Comparison of ENCODE assay signal across 8 mouse cellular contexts in genomic region chr7:12478158-12479008, GRCm38 (mm10). TPM values are rescaled to one million over a fixed set of nuclear protein-coding genes. Genes with fewer than 3 reads are reported as not detected.
DNase-seq lines count a peak whose midpoint lies in the region; ATAC-seq lines count a peak whose summit lies in the region.

TSS of gene Zfp606 (plus strand) at chr7:12478293.

- H3K4me2 ChIP-seq in hindbrain, embryonic 15.5 days: peak within 1 kb of the TSS; percentile 56

- no peaks in the 10 kb centered on the region for H3K27me3 ChIP-seq in hindbrain, embryonic 15.5 days

- no peaks in the 10 kb centered on the region for H3K9me3 ChIP-seq in hindbrain, embryonic 15.5 days

- peaks cover 33% of the 10 kb centered on the region for H3K36me3 ChIP-seq in hindbrain, embryonic 15.5 days

- peak within 1 kb of the TSS; percentile 91 for H3K9ac ChIP-seq in hindbrain, embryonic 15.5 days

- peaks cover 5% of the 10 kb centered on the region; the same call in 1 of the 2 replicates for H3K4me1 ChIP-seq in hindbrain, embryonic 15.5 days (replicated peaks)

- WGBS in hindbrain, embryonic 15.5 days: under 1% methylated on average over 53 of the region's 53 CpGs

- peak; percentile 97 for ATAC-seq in hindbrain, embryonic 15.5 days (ENCODE audit: low FRiP score, low read depth)

- H3K27ac ChIP-seq in hindbrain, embryonic 15.5 days (replicated peaks): peak within 1 kb of the TSS; percentile 91

- H3K4me3 ChIP-seq in hindbrain, embryonic 15.5 days: peak within 1 kb of the TSS; percentile 83

- peak; percentile 95 for DNase-seq in R1 (ENCODE audit: low read depth, low spot score)
- DNase-seq in cerebellum, postnatal 14 days: peak; percentile 91 to 92
- peak; percentile 81 to 93 for DNase-seq in frontal cortex, postnatal 36 days (ENCODE audit: low spot score in 2 of 2)
- peak; percentile 82 for DNase-seq in left cerebral cortex, adult 11 months (ENCODE audit: low spot score)
- peak; percentile 88 to 92 for DNase-seq in lung, postnatal 4 days
- peak; percentile 88 for DNase-seq in retina, postnatal 7 days (ENCODE audit: low read depth, low spot score)
- peak; percentile 65 for DNase-seq in urinary bladder, adult 2 months (ENCODE audit: low spot score)

RNA-seq across cellular contexts. Expression of gene Zfp606, which starts in this region (rescaled TPM):
- 35.1 and 35.6 TPM in 2 replicates for polyA plus RNA-seq in hindbrain, embryonic 15.5 days (2015; fragmentation: Nextera tagmentation; extraction: Ambion mirVana)
- 7.1 and 8.2 TPM in 2 replicates for polyA plus RNA-seq in urinary bladder, adult 2 months (2012; rRNA removed)

Comparison
In these comparisons a context has a peak if more than half of its experiments do, and no peak if none do; other contexts are left out.
1. Peak in every context shown above with its lines: DNase-seq, ATAC-seq, H3K4me3 ChIP-seq and H3K27ac ChIP-seq.